Mouse (Mus musculus) regulatory T cell (primary cell): Measurements from ENCODE around the gene Abt1.

Experiments used
- in situ Hi-C: fragments of 300-600 bp; cut with MboI, MseI; formaldehyde crosslinking; loops from one replicate; pipeline ENCODE4 v1.15.1; 2025; ENCODE audit warnings: high pct_unique_total_duplicates

Gene Abt1

DNA sequence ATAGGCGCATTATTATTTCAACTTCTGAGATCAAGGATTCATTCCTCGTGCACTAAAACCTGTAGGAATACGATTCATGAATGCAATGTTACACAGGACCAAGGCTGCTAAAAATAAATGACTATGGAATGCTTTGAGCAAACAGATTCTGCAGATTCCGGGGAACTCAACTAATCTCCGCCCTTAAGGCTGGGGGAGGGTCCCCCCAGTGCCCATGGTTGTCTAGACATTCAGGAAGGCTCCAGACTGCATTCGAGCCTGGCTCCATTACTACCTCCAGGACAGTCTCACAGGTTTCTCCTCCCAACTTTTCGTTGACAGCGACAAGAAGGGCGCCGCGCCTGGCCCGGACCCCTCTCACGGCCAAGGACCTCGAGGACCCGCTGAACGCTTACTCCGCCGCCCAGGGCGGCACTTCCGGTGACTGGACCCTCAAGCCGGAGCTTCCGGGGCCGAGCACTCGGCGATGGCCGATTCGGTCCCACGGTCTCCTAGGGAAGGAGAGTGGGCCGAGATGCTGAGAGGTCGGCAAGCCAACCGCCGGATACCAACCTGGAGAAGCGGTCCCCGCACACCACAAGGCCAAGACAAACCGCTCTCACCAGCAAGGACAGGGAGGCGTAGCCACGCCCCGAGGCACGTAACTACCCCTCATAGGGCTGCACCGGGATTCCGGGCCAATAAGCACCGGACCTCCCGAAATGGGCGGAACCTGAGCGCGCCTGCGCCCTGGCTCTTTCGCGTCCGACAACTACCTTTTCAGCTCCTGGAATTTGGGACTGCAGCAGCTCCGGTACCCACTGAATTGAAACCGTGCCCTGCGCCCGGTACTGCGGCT, 54.9 kb downstream of the Abt1 start, which contains the start of gene Zfp322a:
Zfp322a (minus strand) TSS at position 626 of the 838 bp plus-strand sequence.
- in situ Hi-C loops = no loop called here
